Mouse (Mus musculus) CH12.LX (cell line): ENCODE data around the gene Npnt. TPM values are rescaled to one million over a fixed set of nuclear protein-coding genes. Genes with fewer than 3 reads are reported as not detected.

Experiments
- DNase-seq: peaks from one replicate; pipeline ENCODE4 v3.0.0-alpha.2; 2013; ENCODE audit errors: extremely low read depth
- H3K27ac ChIP-seq: 2 replicates; pipeline ENCODE4 v1.5.1; 2012; ENCODE audit warnings: low read depth, mild to moderate bottlenecking, control low read depth, moderate library complexity; ENCODE audit not compliant: insufficient read depth
- H3K27me3 ChIP-seq: replicated peaks from 2 replicates; pipeline ENCODE3; 2012; ENCODE audit warnings: inconsistent platforms
- H3K36me3 ChIP-seq, 2 experiments: replicated peaks in 1 of 2; 2 replicates each; pipeline versions ENCODE3 to v1.6.1; 2012; ENCODE audit warnings: inconsistent platforms in 1 of 2, low read length in 1 of 2, mild to moderate bottlenecking in 1 of 2, mixed read lengths in 1 of 2, moderate library complexity in 1 of 2; ENCODE audit not compliant: control insufficient read depth in 1 of 2, insufficient read depth in 1 of 2
- H3K4me1 ChIP-seq, 2 experiments: 2 replicates each; pipeline ENCODE4 v1.6.1; 2012; ENCODE audit warnings: inconsistent platforms in 1 of 2, moderate library complexity in 1 of 2; ENCODE audit not compliant: insufficient read depth in 2 of 2, control insufficient read depth in 1 of 2
- H3K4me2 ChIP-seq: 2 replicates; pipeline ENCODE4 v1.6.1; 2012; ENCODE audit warnings: low read depth, mild to moderate bottlenecking, control low read depth; ENCODE audit not compliant: poor library complexity, insufficient read depth, severe bottlenecking
- H3K4me3 ChIP-seq, 3 experiments: fragments of 150-350 bp in 1 of 3; sonication (generic) in 1 of 3; replicated peaks in 1 of 3; 2 replicates each; pipeline versions ENCODE3 to v1.5.1; 2011 to 2012; ENCODE audit warnings: low read depth in 2 of 3, low read length in 2 of 3, mild to moderate bottlenecking in 2 of 3, moderate library complexity in 2 of 3, control low read depth in 1 of 3, improper control_type of control experiment in 1 of 3, inconsistent platforms in 1 of 3, mixed read lengths in 1 of 3; ENCODE audit not compliant: poor library complexity in 1 of 3
- H3K79me2 ChIP-seq: replicated peaks from 2 replicates; pipeline ENCODE4 v1.6.1; 2012; ENCODE audit warnings: mild to moderate bottlenecking, moderate library complexity; ENCODE audit not compliant: control insufficient read depth, poor library complexity, insufficient read depth, severe bottlenecking; ENCODE audit errors: extremely low read depth
- H3K9ac ChIP-seq: 2 replicates; pipeline ENCODE4 v1.6.1; 2012; ENCODE audit warnings: low read depth, mild to moderate bottlenecking, control low read depth, moderate library complexity; ENCODE audit not compliant: insufficient read depth
- H3K9me3 ChIP-seq: replicated peaks from 2 replicates; pipeline ENCODE3; 2012; ENCODE audit warnings: low read length, inconsistent platforms, mixed read lengths
- BHLHE40 ChIP-seq: IDR thresholded peaks from 2 replicates; pipeline ENCODE4 v1.6.1; 2011; ENCODE audit warnings: mild to moderate bottlenecking, low read depth, low read length, improper control_type of control experiment
- CHD1 ChIP-seq: IDR thresholded peaks from 2 replicates; pipeline ENCODE4 v1.6.1; 2012; ENCODE audit warnings: low read depth, low read length, improper control_type of control experiment, inconsistent platforms
- CHD2 ChIP-seq: IDR thresholded peaks from 2 replicates; pipeline ENCODE4 v1.6.1; 2011; ENCODE audit warnings: low read length, improper control_type of control experiment
- CTCF ChIP-seq, 2 experiments: IDR thresholded peaks in 1 of 2; conservative IDR thresholded peaks in 1 of 2; 2 replicates each; pipeline ENCODE4 v1.5.1; 2011 to 2012; ENCODE audit warnings: low read depth in 2 of 2, low read length in 2 of 2, improper control_type of control experiment in 1 of 2, inconsistent platforms in 1 of 2, mild to moderate bottlenecking in 1 of 2, moderate library complexity in 1 of 2
- EP300 ChIP-seq: IDR thresholded peaks from 2 replicates; pipeline ENCODE4 v1.6.1; 2011; ENCODE audit warnings: low read length, improper control_type of control experiment
- GABPA ChIP-seq: IDR thresholded peaks from 2 replicates; pipeline ENCODE4 v1.6.1; 2012; ENCODE audit warnings: low read depth, low read length, improper control_type of control experiment, inconsistent platforms; ENCODE audit not compliant: insufficient replicate concordance
- JUND ChIP-seq: conservative IDR thresholded peaks from 2 replicates; pipeline ENCODE4 v1.6.1; 2011; ENCODE audit warnings: low read depth, low read length, improper control_type of control experiment
- KAT2A ChIP-seq: IDR thresholded peaks from 2 replicates; pipeline ENCODE4 v1.6.1; 2012; ENCODE audit warnings: low read length, improper control_type of control experiment, inconsistent platforms; ENCODE audit not compliant: insufficient replicate concordance
- MAX ChIP-seq: IDR thresholded peaks from 2 replicates; pipeline ENCODE4 v1.6.1; 2011; ENCODE audit warnings: low read length, improper control_type of control experiment
- MAZ ChIP-seq: IDR thresholded peaks from 2 replicates; pipeline ENCODE4 v1.6.1; 2012; ENCODE audit warnings: low read depth, mild to moderate bottlenecking, inconsistent platforms, low read length, improper control_type of control experiment, moderate library complexity
- MXI1 ChIP-seq: IDR thresholded peaks from 2 replicates; pipeline ENCODE4 v1.6.1; 2011; ENCODE audit warnings: mild to moderate bottlenecking, low read depth, low read length, improper control_type of control experiment
- MYC ChIP-seq: IDR thresholded peaks from 2 replicates; pipeline ENCODE4 v1.6.1; 2011; ENCODE audit warnings: low read depth, mild to moderate bottlenecking, improper control_type of control experiment, low read length
- NELFE ChIP-seq: IDR thresholded peaks from 2 replicates; pipeline ENCODE4 v1.6.1; 2011; ENCODE audit warnings: low read depth, low read length, improper control_type of control experiment
- PAX5 ChIP-seq: IDR thresholded peaks from 2 replicates; pipeline ENCODE4 v1.6.1; 2012; ENCODE audit warnings: low read length, inconsistent platforms, mixed read lengths
- POLR2A ChIP-seq: IDR thresholded peaks from 2 replicates; pipeline ENCODE4 v1.6.1; 2011; ENCODE audit warnings: low read depth, mild to moderate bottlenecking, improper control_type of control experiment, low read length
- POLR2AphosphoS2 ChIP-seq: IDR thresholded peaks from 2 replicates; pipeline ENCODE4 v1.6.1; 2011; ENCODE audit warnings: low read depth, low read length, improper control_type of control experiment
- RCOR1 ChIP-seq: conservative IDR thresholded peaks from 2 replicates; pipeline ENCODE4 v1.6.1; 2012; ENCODE audit warnings: low read depth, mild to moderate bottlenecking, inconsistent platforms, low read length, improper control_type of control experiment
- SMC3 ChIP-seq: IDR thresholded peaks from 2 replicates; pipeline ENCODE4 v1.6.1; 2011; ENCODE audit warnings: low read depth, low read length, improper control_type of control experiment
- USF2 ChIP-seq: conservative IDR thresholded peaks from 2 replicates; pipeline ENCODE4 v1.6.1; 2011; ENCODE audit warnings: low read depth, low read length, improper control_type of control experiment
- ZC3H11A ChIP-seq: IDR thresholded peaks from 2 replicates; pipeline ENCODE4 v1.6.1; 2012; ENCODE audit warnings: low read depth, mild to moderate bottlenecking, inconsistent platforms, low read length, improper control_type of control experiment
- ZNF384 ChIP-seq: IDR thresholded peaks from 2 replicates; pipeline ENCODE4 v1.6.1; 2012; ENCODE audit warnings: low read depth, low read length, improper control_type of control experiment, inconsistent platforms
- dilution Hi-C: fragments of 300-500 bp; cut with MboI; formaldehyde crosslinking; loops from 2 replicates; pipeline ENCODE4 v1.14.3; 2020; ENCODE audit warnings: low sequenced_read_pairs; ENCODE audit not compliant: extremely low pct_unique_long_range_greater_than_20kb, extremely low pct_ligation_motif_present
- in situ Hi-C: fragments of 300-500 bp; cut with MboI; formaldehyde crosslinking; loops from 3 replicates; pipeline ENCODE4 v1.14.3; 2019; ENCODE audit warnings: low sequenced_read_pairs, low pct_ligation_motif_present, low pct_unique_long_range_greater_than_20kb, mixed read lengths
- polyA plus RNA-seq: library from polyadenylated mRNA; unstranded; fragments of >175 nt; gene quantifications from 2 replicates; pipeline ENCODE4 v1.2.1, GENCODE M21; 2012; ENCODE audit warnings: low read depth; ENCODE audit not compliant: insufficient read length
- total RNA-seq, 2 experiments: library from RNA; depleted of rRNA; stranded (reverse); fragments of 300-350 nt in 1 of 2; fragments of >200 nt in 1 of 2; gene quantifications; 2 replicates each; pipeline ENCODE4 v1.2.3; 2012 to 2014

The Npnt gene
- total and polyA plus RNA-seq, 3 experiments = 0.08 to 1.0 (median 0.20) TPM

- Histone ChIP-seq H3K27ac (no peak overlapping the region), H3K4me1 (peaks cover 0 to 3% of the 10 kb centered on the region in 2 experiments; a peak in 1 of 4 replicates)
- TF ChIP-seq JUND = no peak
- TF ChIP-seq MAZ = no peak
- TF ChIP-seq GABPA = no peak
- TF ChIP-seq POLR2AphosphoS2 = no peak
- TF ChIP-seq SMC3 = no peak
- TF ChIP-seq BHLHE40 = no peak
- TF ChIP-seq ZNF384 = no peak
- TF ChIP-seq RCOR1 = no peak
- no peak for TF ChIP-seq MAX
- no peak for TF ChIP-seq CHD1
- no peak for TF ChIP-seq CTCF (conservative IDR thresholded peaks at IDR 0.05 in 1 of 2, IDR thresholded peaks at IDR 0.05 in 1 of 2; ENCODE audit: low read depth in 2 of 2, low read length in 2 of 2)
- no peak for TF ChIP-seq KAT2A
- TF ChIP-seq, all 38 proteins: peak for 0
- H3K36me3 ChIP-seq = no peaks in the 10 kb centered on the region
- H3K79me2 ChIP-seq = no peaks in the 10 kb centered on the region
- dilution Hi-C loops (no loop called here), in situ Hi-C loops (no loop called here)
- H3K9me3 ChIP-seq = no peaks in the 10 kb centered on the region
- DNase-seq = no peak
- H3K4me3 ChIP-seq = no peak overlapping the region
- H3K27me3 ChIP-seq = no peaks in the 10 kb centered on the region
- H3K4me2 ChIP-seq = no peak overlapping the region
- H3K9ac ChIP-seq = no peak overlapping the region
Observed at GRCm38 (mm10) chr3:132897891-132898290, 52.2 kb downstream of the Npnt start.

- Histone ChIP-seq H3K4me3 (no peak overlapping the region), H3K9me3 (no peaks in the 10 kb centered on the region), H3K36me3 (no peaks in the 10 kb centered on the region)
- in situ Hi-C loops = no loop called here
- DNase-seq = no peak
- TF ChIP-seq MAZ (no peak), MYC (no peak), ZC3H11A (no peak), NELFE (no peak), CHD2 (no peak), ZNF384 (no peak), EP300 (no peak), POLR2AphosphoS2 (no peak), CHD1 (no peak), USF2 (no peak), MAX (no peak), PAX5 (no peak), POLR2A (no peak), MXI1 (no peak)
- TF ChIP-seq, all 38 proteins: peak for 0
- peaks cover 0 to 6% of the 10 kb centered on the region in 2 experiments; a peak in 1 of 4 replicates for H3K4me1 ChIP-seq
- no peak overlapping the region for H3K27ac ChIP-seq
- dilution Hi-C loops = no loop called here
- no peak overlapping the region for H3K4me2 ChIP-seq
- no peaks in the 10 kb centered on the region for H3K79me2 ChIP-seq
- no peaks in the 10 kb centered on the region for H3K27me3 ChIP-seq
- no peak overlapping the region for H3K9ac ChIP-seq
Observed at GRCm38 (mm10) chr3:132897390-132897789, 52.7 kb downstream of the Npnt start.
